Mouse (Mus musculus): ENCODE measurements around the gene Pbx3.
A peak's percentile ranks its signal among the peaks of the same experiment; 100 is the strongest.

The Pbx3 gene

DNA sequence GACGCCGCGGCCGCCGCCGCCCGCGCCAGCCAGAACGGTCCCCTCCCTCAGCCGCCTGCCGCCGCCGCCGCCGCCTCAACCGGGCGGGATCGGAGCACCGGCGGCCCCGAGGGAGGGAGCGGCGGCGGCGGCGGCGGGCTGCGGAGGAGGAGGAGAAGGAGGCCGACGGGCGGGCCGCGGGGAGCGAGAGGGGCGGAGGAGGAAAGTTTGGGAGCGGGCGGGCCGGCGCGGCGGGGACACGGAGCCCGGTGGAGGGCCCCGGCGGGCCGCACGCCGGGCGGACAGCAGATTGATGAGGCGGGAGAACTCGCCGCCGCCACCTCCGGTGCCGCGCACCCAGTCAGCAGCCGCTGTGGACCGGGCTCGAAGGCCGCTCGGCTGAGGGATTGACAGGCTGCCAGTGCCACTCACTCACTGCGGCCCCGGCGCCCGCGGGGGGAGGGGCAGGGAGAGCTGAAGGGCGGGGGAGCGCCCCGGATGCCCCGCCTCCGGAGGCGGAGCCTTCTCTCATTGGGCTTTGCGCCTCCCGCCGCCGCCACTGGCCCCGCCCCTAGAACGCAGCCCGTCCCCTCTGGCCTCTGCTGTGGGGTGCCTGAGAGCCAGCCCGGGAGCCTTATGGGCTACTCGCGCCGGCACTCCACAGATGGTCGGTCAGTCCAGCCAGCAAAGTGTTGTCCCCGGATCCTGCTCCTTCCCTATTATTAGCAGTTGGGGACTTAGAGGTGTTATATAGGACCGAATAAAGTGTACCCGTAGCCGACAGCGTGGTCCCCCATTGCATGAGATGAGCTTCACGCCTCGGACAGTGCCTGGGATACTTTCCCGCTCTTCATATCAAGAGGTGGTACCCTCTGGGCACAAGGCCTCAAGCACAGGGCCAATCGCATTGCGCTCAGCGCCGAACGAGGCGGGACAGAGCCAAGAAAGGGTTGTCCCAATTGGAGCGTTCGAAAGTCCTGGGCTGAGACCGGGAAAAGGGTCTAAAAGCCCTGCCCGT is at the start of gene Pbx3:
TSS of gene Pbx3 (minus strand) at position 838 of the 997 bp plus-strand sequence.
- DNase-seq (ENCODE audit: low spot score), result peak; percentile 95

DNA sequence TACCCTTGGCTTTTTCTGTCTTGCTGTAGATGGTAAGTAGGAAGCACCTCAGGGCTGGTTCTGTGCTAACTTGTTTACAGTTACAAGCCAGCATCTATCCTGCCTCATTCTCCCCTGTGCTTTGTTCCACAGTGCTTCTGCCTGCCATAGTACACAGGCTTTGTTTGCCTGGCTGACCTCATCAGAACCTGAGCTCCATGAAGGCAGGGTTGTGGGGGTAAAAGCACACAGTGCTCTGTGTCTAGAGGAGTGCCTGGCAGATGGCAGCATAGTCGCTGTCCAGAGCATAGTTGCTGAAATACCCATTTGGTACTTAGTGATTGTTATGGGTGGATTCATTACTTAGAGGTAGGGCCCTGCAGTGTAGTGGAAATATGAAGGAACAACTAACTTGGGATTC is 47.3 kb upstream of the Pbx3 start:
- DNase-seq (ENCODE audit: low spot score), result no peak

- no peak for DNase-seq (ENCODE audit: low spot score)
Measured at GRCm38 (mm10) chr2:34409741-34410340, 36.9 kb upstream of the Pbx3 start.

- no peak for DNase-seq (ENCODE audit: low spot score)
Measured at GRCm38 (mm10) chr2:34408341-34408740, 35.4 kb upstream of the Pbx3 start.

GRCm38 (mm10) chr2:34407596-34407995 is 34.7 kb upstream of the Pbx3 start:
- no peak for DNase-seq (ENCODE audit: low spot score)

DNA sequence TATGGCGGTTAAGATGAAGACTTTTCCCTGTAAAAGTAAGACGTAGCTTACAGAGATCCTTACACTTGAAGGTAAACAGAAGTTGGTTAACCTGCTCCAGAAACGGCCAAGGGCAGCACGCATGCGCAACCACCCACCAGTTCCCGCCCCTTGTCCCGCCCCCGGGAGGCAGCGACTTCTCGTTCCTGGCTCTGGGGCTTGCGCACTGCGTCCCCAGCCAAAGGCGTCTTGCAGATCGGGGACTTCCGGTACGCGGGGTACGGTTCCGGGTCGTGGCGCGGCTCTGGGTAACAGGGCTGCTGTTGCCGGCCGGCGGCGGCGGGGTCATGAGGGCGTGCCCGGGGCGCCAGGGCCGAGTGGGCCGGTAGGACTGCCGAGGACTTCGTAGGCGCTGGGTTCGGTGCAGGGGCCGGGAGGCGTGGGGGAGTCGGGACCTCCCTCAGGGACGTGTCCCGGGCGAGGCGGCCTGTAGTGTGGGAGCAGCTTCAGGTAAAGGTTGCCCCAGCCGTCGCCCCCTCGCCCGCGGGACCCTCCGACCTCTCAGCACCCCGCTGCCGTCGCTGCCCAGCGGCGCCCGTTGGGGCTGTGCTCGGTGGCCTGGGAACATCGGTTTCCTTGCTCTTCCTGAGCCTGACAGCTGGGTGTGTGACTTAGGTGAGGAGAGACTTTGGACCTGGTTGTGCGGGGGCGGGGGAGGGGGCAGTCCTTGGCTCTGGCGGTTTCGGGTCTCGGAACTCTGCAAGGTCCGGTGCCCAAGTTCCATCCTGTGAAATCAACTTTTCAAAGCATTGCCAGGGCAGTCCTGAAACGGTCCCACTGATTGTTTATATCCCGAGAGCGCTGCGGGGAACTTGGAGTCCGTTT is 33.9 kb upstream of the Pbx3 start, which contains the start of gene Mapkap1:
TSS of gene Mapkap1 (plus strand) at position 171 of the 864 bp plus-strand sequence.
- DNase-seq (ENCODE audit: low spot score), result peak; percentile 97

DNA sequence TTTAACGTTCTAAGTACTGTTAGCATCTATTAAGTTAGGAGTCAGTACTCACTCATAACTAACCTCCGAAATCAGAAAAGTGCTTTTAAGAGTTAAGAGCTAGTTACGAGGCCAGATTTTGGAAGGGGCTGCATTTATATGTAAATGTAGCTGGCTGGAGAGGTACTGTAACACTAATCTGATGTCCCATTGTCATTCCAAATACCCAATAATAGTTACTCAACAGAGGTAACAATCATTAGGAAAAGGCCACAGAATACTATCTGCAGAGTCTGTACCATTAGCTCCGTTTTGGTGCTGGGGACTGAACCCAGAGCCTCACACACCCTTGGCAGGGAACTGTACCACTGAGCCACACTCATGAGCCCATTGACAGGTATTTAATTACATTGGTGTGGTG is 26.6 kb upstream of the Pbx3 start:
- no peak for DNase-seq (ENCODE audit: low spot score)

GRCm38 (mm10) chr2:34378930-34379329 is 6.0 kb upstream of the Pbx3 start:
- no peak for DNase-seq (ENCODE audit: low spot score)

DNA sequence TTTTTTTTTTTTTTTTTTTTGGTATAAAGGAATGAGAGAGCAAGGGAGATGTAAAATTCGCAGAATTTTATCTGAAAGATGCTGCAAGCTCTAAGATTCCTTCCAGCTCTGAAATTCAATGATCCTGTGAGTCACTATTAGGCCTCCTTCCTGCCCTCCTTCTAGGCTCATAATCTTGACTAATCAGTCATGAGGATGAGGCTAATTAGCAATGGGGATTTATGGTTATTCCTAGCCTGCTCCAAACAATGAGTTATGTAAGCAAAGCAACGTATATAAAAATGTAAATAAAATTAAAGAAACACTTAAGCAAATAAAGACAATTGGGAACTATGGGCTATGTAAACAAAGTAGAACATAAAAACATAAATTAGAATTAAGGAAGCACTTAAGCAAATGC is 1.4 kb upstream of the Pbx3 start:
- DNase-seq (ENCODE audit: low spot score), result no peak

DNA sequence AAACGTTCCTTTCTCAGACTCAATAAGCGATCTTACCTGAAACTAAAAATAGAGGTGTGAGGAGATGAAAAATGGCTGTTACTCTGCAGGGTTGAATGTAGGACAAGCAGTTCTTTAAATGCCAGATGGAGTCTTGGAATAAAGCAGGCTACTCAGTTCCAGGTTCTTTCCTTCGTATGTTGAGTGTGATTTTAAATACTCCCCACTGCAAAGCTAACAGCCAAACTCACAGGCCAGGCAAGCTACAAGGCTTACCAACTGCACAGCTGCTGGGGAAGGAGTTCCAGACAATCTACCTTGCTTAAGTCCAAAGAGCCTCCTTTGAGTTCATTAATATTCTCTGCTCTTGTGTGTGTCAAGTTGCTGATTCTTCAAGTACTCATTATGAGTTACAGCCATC is 944 bp upstream of the Pbx3 start:
- peak; percentile 22 for DNase-seq (ENCODE audit: low spot score)

DNA sequence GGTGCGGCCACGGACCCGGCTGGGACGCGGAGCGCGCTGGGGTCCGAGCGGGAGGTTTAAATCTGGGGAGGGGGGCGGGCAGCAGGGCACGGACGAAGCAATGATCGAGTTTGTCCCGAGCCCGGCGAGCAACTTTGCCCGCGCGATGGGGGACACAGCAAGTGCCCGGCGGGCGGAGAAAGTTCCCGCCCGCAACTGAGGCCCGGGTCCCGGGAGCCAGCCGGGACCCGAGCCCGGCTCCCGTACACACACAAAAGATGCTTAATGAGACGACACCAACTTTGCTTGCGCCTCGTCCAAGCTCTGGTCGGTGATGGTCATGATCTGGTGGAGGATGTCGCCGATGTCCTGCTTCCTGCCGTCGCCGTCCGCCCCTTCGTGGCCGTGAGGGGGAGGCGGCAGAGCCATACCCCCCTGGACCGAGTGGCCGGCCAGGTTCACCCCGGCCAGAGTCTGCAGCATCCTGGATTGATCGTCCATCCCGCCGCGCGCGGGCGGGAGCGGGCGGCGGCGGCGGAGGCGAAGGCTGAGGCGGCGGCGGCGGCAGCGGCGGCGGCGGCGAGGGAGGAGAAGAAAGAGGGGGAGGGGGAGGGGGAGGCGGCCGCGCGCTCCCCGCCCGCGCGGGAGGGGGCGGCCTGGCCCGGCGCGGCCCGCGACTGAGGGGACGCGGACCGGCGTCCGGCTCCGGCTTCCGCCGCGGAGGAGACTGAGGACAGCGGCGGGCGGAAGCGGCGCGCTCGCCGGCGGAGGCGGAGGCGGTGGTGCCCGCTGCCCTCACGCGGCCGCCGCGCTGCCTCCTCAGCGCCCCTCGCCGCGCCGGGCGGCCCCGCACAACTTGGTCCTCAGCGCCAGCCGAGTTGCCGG is 1.3 kb downstream of the Pbx3 start:
- DNase-seq (ENCODE audit: low spot score), result peak; percentile 11

GRCm38 (mm10) chr2:34370725-34371440 is 2.1 kb downstream of the Pbx3 start:
- DNase-seq (ENCODE audit: low spot score), result no peak

GRCm38 (mm10) chr2:34370349-34370724 is 2.6 kb downstream of the Pbx3 start:
- DNase-seq (ENCODE audit: low spot score), result no peak

DNA sequence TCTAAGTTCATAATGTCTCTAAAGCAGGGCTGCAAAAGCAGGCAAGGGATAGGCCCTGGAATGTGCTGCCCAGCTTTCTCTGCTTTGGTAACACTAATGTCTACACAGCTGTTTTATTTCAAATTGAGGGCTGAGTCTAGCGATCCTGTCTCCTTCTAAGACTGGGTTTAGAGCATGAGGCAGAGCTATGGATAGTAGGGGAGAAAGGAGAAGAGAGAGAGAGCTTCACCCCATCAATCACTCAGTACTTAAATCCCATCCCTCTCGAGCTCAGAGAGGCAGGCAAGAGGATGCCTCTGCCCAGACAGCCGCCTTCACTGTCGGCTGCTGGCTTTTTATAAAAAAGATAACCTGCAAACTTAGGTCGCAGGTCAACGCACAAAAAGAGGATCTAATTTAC is 4.5 kb downstream of the Pbx3 start:
- no peak for DNase-seq (ENCODE audit: low spot score)

- DNase-seq (ENCODE audit: low spot score), result no peak
Measured at GRCm38 (mm10) chr2:34367024-34367423, 5.9 kb downstream of the Pbx3 start.

- no peak for DNase-seq (ENCODE audit: low spot score)
Measured at GRCm38 (mm10) chr2:34363678-34364077, 9.3 kb downstream of the Pbx3 start.

GRCm38 (mm10) chr2:34355801-34356211 is 17.1 kb downstream of the Pbx3 start:
- DNase-seq (ENCODE audit: low spot score), result no peak

- no peak for DNase-seq (ENCODE audit: low spot score)
Measured at GRCm38 (mm10) chr2:34352006-34352405, 20.9 kb downstream of the Pbx3 start.

GRCm38 (mm10) chr2:34347096-34347495 is 25.8 kb downstream of the Pbx3 start:
- DNase-seq (ENCODE audit: low spot score), result no peak

GRCm38 (mm10) chr2:34298664-34299063 is 74.3 kb downstream of the Pbx3 start:
- no peak for DNase-seq (ENCODE audit: low spot score)

DNA sequence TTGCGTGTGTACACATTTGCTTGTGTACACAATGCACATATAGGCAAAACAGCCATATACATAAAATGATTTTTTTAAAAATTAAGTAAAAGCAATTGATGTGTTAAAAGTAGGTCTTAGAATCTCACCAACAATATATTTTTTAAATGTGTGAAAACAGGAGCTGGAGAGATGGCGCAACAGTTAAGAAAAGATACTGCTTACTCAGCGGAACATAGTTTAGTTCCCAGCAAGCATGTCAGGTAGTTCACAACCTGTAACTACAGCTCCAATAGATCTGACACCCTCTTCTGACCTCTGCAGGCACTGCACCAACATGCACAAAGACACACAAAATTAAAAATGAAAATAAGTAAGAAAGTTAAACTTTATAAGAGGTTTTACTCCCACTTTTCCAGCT is 74.7 kb downstream of the Pbx3 start:
- no peak for DNase-seq (ENCODE audit: low spot score)

Data from layer of hippocampus, adult 11-12 months (tissue).